Mouse (Mus musculus): ENCODE results near the gene Nufip1.

DNA sequence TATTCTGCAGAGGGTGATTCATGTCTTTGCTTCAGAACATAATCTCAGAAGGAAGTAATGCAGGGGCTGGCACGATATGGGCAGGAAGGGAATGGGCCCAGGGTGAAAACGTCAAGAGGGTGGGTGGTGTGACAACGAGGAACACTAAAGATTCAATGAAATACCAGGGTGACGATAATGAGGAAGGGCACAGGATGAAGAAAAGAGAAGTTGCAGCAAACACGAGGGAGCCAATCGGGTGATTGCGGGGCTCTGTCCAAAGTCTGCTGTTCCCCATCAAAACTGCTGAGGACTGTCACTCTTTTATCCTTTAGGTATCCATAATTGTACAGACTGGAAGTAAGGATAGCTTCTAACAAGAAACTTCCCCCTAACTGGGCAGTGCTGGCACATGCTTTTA lies 13.4 kb upstream of the Nufip1 start:
- TF ChIP-seq POLR2A (IDR thresholded peaks at IDR 0.05; ENCODE audit: extremely low read depth, insufficient read depth, low read length) (no peak), CTCF (IDR thresholded peaks at IDR 0.05; ENCODE audit: extremely low read depth, insufficient read depth, low read length) (no peak)
